Mouse (Mus musculus) liver, embryonic 16.5 days (tissue): ENCODE measurements at regions not wholly inside any gene's neighbourhood (a gene's known extent, or its start where the extent isn't known, plus 50 kb on each side); places are given as distances from the start of the nearest gene placed in this dataset.
A peak's percentile ranks its signal among the peaks of the same experiment; 100 is the strongest.

ENCODE experiments used
- ATAC-seq: fragments of 200-750 bp; cut with Nextera tagmentation; 2 replicates; pipeline ENCODE4 v1.8.0; 2017; ENCODE audit warnings: low read depth, mild to moderate bottlenecking, moderate number of reproducible peaks, moderate library complexity
- H3K27ac ChIP-seq: fragments of 300-500 bp; sonication (generic); 2 replicates; pipeline ENCODE4 v1.5.1; 2014; ENCODE audit warnings: mild to moderate bottlenecking, low read length
- H3K27me3 ChIP-seq: fragments of 300-500 bp; sonication (generic); 2 replicates; pipeline ENCODE4 v1.6.1; 2014; ENCODE audit warnings: low read depth, low read length, mixed read lengths; ENCODE audit not compliant: control insufficient read depth, insufficient read depth
- H3K36me3 ChIP-seq: fragments of 300-500 bp; sonication (generic); 2 replicates; pipeline ENCODE4 v1.6.1; 2014; ENCODE audit warnings: mild to moderate bottlenecking; ENCODE audit not compliant: control insufficient read depth, insufficient read depth
- H3K4me1 ChIP-seq: fragments of 300-500 bp; sonication (generic); 2 replicates; pipeline ENCODE4 v1.6.1; 2014; ENCODE audit warnings: low read depth, low read length, mixed read lengths; ENCODE audit not compliant: control insufficient read depth
- H3K4me2 ChIP-seq: fragments of 300-500 bp; sonication (generic); 2 replicates; pipeline ENCODE4 v1.6.1; 2014; ENCODE audit warnings: low read depth, low read length, mixed read lengths
- H3K4me3 ChIP-seq: fragments of 300-500 bp; sonication (generic); 2 replicates; pipeline ENCODE4 v1.5.1; 2014; ENCODE audit warnings: low read depth, mild to moderate bottlenecking, low read length
- H3K9ac ChIP-seq: fragments of 300-500 bp; sonication (generic); 2 replicates; pipeline ENCODE4 v1.6.1; 2014; ENCODE audit warnings: low read depth, low read length
- H3K9me3 ChIP-seq: fragments of 300-500 bp; sonication (generic); replicated peaks from 2 replicates; pipeline ENCODE4 v1.6.1; 2016; ENCODE audit warnings: low read length; ENCODE audit not compliant: control insufficient read depth
- WGBS: fragments of 180-500 bp; shearing (Covaris S2); extraction: QIAGEN DNeasy Blood & Tissue Kit; methylation state at CpG from one replicate; pipeline ENCODE4 v1.1.7; 2014; ENCODE audit not compliant: insufficient replicate concordance; 5-methylcytosine and 5-hydroxymethylcytosine counted together

- 43% methylated on average over 2 of the region's 2 CpGs for WGBS
- no peaks in the 10 kb centered on the region for H3K36me3 ChIP-seq
- ATAC-seq, result no peak
- H3K4me2 ChIP-seq, result no peak overlapping the region
- no peaks in the 10 kb centered on the region for H3K9me3 ChIP-seq
- H3K4me3 ChIP-seq, result no peak overlapping the region
- no peaks in the 10 kb centered on the region for H3K27me3 ChIP-seq
- no peak overlapping the region for H3K9ac ChIP-seq
- H3K27ac ChIP-seq, result no peak overlapping the region
- no peaks in the 10 kb centered on the region for H3K4me1 ChIP-seq
These were observed 86.8 kb upstream of the D1Pas1 start for GRCm38 (mm10) chr1:186880391-186880790.

- ATAC-seq, result no peak
- no peaks in the 10 kb centered on the region for H3K36me3 ChIP-seq
- no peaks in the 10 kb centered on the region for H3K27me3 ChIP-seq
- no peaks in the 10 kb centered on the region for H3K9me3 ChIP-seq
- H3K27ac ChIP-seq, result no peak overlapping the region
- H3K4me3 ChIP-seq, result no peak overlapping the region
- no peak overlapping the region for H3K4me2 ChIP-seq
- 69% methylated on average over 10 of the region's 10 CpGs for WGBS
- no peak overlapping the region for H3K9ac ChIP-seq
- H3K4me1 ChIP-seq, result no peaks in the 10 kb centered on the region
These were observed 106.4 kb upstream of the D1Pas1 start for GRCm38 (mm10) chr1:186860608-186861444.

- no peak overlapping the region for H3K4me3 ChIP-seq
- no peak overlapping the region for H3K27ac ChIP-seq
- no peaks in the 10 kb centered on the region for H3K36me3 ChIP-seq
- no peaks in the 10 kb centered on the region for H3K4me1 ChIP-seq
- no peak for ATAC-seq
- H3K9ac ChIP-seq, result no peak overlapping the region
- no peaks in the 10 kb centered on the region for H3K27me3 ChIP-seq
- 79% methylated on average over 21 of the region's 21 CpGs for WGBS
- H3K9me3 ChIP-seq, result no peaks in the 10 kb centered on the region
- no peak overlapping the region for H3K4me2 ChIP-seq
These were observed 108.9 kb upstream of the D1Pas1 start for GRCm38 (mm10) chr1:186858285-186858684.

GRCm38 (mm10) chr1:186855474-186856036, 106.4 kb upstream of the Rrp15 start:
- no peaks in the 10 kb centered on the region for H3K9me3 ChIP-seq
- no peak overlapping the region for H3K27ac ChIP-seq
- no peak overlapping the region for H3K4me2 ChIP-seq
- H3K4me3 ChIP-seq, result no peak overlapping the region
- 22% methylated on average over 3 of the region's 3 CpGs for WGBS
- ATAC-seq, result no peak
- no peaks in the 10 kb centered on the region for H3K4me1 ChIP-seq
- H3K9ac ChIP-seq, result no peak overlapping the region
- no peaks in the 10 kb centered on the region for H3K36me3 ChIP-seq
- H3K27me3 ChIP-seq, result no peaks in the 10 kb centered on the region

- H3K27me3 ChIP-seq, result no peaks in the 10 kb centered on the region
- ATAC-seq, result no peak
- WGBS, result 69% methylated on average over 7 of the region's 7 CpGs
- no peaks in the 10 kb centered on the region for H3K9me3 ChIP-seq
- no peaks in the 10 kb centered on the region for H3K36me3 ChIP-seq
- no peaks in the 10 kb centered on the region for H3K4me1 ChIP-seq
- no peak overlapping the region for H3K9ac ChIP-seq
- no peak overlapping the region for H3K4me3 ChIP-seq
- no peak overlapping the region for H3K27ac ChIP-seq
- H3K4me2 ChIP-seq, result no peak overlapping the region
These were observed 96.1 kb upstream of the Rrp15 start for GRCm38 (mm10) chr1:186845256-186845655.

GRCm38 (mm10) chr1:186833896-186834800, 85.0 kb upstream of the Rrp15 start:
- Histone ChIP-seq H3K9ac (no peak overlapping the region), H3K27ac (no peak overlapping the region), H3K36me3 (no peaks in the 10 kb centered on the region), H3K27me3 (peaks cover 16% of the 10 kb centered on the region), H3K4me1 (no peaks in the 10 kb centered on the region), H3K9me3 (no peaks in the 10 kb centered on the region), H3K4me2 (peak overlapping the region; percentile 30), H3K4me3 (peak overlapping the region; percentile 28)
- WGBS, result 2% methylated on average over 42 of the region's 43 CpGs
- ATAC-seq, result no peak

GRCm38 (mm10) chr1:186833441-186833895, 84.3 kb upstream of the Rrp15 start:
- 2% methylated on average over 17 of the region's 17 CpGs for WGBS
- no peak overlapping the region for H3K4me3 ChIP-seq
- H3K4me2 ChIP-seq, result no peak overlapping the region
- no peak overlapping the region for H3K9ac ChIP-seq
- H3K27me3 ChIP-seq, result peaks cover 16% of the 10 kb centered on the region
- H3K36me3 ChIP-seq, result no peaks in the 10 kb centered on the region
- no peak overlapping the region for H3K27ac ChIP-seq
- ATAC-seq, result no peak
- H3K4me1 ChIP-seq, result no peaks in the 10 kb centered on the region
- no peaks in the 10 kb centered on the region for H3K9me3 ChIP-seq

- Histone ChIP-seq H3K4me1 (no peaks in the 10 kb centered on the region), H3K36me3 (no peaks in the 10 kb centered on the region), H3K9ac (no peak overlapping the region), H3K27me3 (no peaks in the 10 kb centered on the region), H3K4me2 (no peak overlapping the region), H3K9me3 (no peaks in the 10 kb centered on the region), H3K4me3 (no peak overlapping the region), H3K27ac (no peak overlapping the region)
- ATAC-seq, result no peak
- WGBS, result 20% methylated on average over 3 of the region's 3 CpGs
These were observed 78.6 kb upstream of the Rrp15 start for GRCm38 (mm10) chr1:186827773-186828172.
